Mouse (Mus musculus) thymus, postnatal 36 days (tissue): ENCODE data around the gene Ccdc57.
"Not testable (repeated sequence)": the region's sequence is repeated elsewhere in the genome, so short reads cannot be mapped to it uniquely, and the experiment has no call there.

Source experiments
- DNase-seq, 2 experiments: peaks; one replicate each; pipeline ENCODE4 v3.0.0; 2022; ENCODE audit warnings: mixed read lengths in 2 of 2

The Ccdc57 gene

DNA sequence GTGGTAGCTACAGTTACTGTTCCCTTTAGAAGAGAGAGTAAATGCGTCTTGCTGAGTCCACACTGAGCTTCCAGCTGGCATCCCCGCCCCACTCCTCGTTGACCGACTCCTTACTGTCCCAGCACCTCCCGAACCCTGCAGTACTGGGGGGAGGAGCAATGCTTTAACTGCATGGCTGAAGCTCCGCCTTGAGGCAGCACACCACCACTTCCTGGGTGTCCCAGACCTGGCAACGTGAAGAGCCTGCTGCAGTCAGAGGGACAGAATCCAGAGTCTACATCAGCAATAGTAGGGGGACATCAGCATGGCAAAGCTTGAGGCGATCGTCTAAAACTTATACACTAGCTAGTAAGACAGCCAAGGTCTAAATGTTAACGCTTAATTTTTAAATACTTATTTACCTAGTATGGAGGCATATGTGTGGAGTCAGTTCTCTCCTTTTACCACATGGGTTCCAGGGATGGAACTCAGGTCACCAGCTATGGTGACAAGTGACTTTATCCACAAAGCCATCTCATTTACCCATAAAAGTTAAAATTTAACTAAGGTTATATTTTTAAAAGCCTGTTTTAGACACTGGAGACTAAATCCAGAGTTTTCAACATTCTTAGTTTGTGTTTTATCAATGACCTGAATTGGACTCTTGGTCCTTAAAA is 30.1 kb downstream of the Ccdc57 start:
- DNase-seq: peak in 1 of 2 experiments; percentile 20

DNA sequence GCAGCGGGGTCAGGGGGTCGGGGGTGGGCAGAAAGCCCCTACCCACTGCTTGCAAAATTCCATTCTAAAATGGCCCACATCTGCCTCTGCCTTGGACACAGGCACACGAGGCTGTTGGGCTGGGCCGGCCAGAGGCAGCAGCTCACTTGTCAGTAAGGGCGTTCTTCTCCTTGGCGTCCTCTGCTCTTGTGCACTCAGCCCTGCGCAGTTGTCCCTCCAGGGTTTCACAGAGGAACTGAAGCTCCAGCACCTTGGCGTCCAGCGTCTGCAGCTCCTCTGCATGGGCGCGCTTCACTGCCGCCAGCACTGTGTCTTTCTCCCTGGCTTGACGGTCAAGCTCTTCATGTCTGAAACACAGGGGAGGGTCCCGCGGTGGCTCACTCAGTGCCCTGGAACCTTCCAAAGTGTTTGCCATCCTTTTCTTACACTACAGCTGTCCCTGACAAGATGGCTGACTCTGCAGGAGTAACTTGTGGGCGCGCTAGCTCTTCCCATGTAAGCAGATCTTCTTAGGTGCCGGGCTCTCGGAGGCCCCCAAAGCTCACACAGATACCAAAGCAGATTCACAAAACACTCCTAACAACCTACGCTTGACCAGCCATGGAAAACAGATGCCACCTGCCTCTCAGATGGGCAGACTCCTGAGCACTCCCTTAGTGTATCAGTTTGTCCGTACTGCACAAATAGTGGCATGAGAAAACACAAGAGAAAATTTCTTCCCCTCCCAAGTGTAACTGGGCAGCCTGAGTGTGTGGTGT is 30.8 kb downstream of the Ccdc57 start:
- DNase-seq: no peak

DNA sequence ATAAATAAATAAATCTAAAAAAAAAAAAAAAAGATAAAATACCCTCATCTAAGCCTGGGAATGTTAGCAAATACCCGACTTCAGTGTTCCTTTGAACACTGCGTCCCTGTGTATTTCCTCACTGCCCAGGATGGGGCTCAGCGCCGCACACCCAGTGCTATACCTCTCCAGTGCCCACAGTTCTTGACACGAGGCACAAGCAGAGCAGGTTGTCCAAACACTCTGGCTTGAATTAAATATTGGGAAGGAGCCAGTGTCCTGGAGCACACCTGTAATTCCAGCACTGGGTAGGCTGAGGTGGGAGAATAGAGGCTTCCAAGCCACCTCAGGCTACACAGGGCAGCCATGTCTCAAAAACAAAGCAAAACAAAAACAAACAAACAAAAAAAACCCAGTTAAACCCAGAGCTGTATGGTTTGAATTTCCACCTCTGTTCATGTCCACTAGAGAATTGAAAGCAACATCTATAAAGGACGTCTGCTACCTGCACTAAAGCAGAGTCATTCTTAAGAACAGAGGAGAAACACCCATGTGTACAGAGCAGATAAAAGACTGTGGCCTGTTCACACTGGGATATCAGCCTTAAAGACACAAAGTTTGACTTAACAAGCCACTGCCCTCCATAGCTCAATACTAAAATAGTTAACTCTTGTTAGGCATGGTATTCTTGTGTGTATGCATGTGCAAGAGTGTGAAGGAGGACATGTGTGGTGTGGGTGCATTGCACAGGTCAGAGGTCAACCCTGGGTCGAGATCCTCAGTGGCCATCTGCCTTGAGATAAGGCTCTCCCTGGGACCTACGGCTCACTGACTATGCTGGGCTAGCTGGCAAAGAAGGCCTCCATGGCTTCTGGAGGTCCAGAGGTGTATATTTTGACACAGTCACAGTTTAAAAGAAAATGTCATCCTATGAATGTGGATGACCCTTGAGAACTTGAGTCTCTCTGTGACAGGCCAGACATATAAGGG is 32.1 kb downstream of the Ccdc57 start:
- no peak for DNase-seq

GRCm38 (mm10) chr11:120898114-120898548 is 34.5 kb downstream of the Ccdc57 start:
- no peak for DNase-seq

GRCm38 (mm10) chr11:120895441-120895840 is 37.2 kb downstream of the Ccdc57 start:
- no peak for DNase-seq

DNA sequence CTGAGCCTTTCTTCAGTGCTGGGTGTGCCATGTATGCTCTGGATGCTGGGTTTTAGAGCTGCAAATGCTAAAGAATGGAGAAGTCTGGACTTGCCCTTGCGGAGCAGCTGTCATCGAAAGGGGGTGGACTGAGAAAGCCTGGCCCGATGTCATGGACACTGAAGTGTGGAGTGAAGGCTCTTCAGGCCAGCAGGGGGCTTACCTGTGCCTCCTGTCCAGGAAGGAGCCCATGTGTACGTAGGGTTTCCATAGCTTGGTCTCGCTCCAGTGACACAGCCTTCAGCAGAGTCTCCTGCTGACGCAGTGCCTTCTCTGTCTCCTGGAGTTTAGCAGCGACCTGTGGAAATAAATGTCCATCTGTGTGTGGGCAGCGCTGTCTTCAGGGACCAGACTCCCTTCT is 38.3 kb downstream of the Ccdc57 start:
- no peak for DNase-seq

- no peak for DNase-seq
Measured at GRCm38 (mm10) chr11:120889216-120889615, 43.5 kb downstream of the Ccdc57 start.

- peak; percentile 12 to 33 for DNase-seq
Measured at GRCm38 (mm10) chr11:120888718-120889117, 44.0 kb downstream of the Ccdc57 start.

GRCm38 (mm10) chr11:120887502-120887901 is 45.2 kb downstream of the Ccdc57 start:
- DNase-seq: no peak

DNA sequence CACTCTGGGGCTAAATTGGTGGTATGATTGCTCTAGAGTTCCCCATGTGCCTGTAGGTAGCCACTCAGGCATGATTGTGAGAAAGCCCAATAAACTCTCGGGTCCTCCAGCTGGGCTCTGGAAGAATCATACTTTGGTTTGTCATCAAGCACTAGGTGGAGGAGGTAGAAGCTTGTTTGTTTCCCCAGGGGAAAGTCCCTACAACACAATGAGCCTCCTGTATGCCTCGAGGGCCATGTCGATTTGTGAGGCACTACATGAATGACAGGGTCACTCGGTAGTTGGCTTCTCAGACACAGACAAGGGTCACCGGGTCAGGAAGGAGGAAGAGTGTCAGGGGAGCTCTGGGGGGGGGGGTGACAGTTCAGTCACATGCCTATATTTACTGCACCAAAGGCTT is 46.2 kb downstream of the Ccdc57 start:
- DNase-seq: no peak

- no peak for DNase-seq
Measured at GRCm38 (mm10) chr11:120883601-120884000, 49.1 kb downstream of the Ccdc57 start.

GRCm38 (mm10) chr11:120882931-120883330 is 49.7 kb downstream of the Ccdc57 start:
- no peak for DNase-seq

DNA sequence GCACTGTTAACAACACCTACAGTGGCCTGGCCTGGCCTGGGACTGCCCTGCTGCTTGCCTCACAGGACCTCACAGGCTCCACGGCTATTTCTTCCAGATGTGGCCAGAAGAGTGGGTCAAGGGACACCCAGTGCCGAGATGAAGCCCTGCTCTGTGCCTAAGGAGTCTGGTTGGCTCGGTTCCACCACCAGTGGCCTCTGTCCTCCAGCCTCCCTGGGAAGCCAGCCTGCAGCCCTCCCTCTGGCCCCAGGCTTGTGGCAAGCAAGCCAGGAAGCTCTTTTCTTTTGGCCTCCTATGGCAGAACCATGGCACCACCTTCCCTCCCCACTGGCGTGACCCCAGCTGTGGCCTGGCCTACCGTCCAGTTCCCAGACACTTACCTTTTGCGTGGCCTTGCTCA is 59.5 kb downstream of the Ccdc57 start:
- no peak for DNase-seq

DNA sequence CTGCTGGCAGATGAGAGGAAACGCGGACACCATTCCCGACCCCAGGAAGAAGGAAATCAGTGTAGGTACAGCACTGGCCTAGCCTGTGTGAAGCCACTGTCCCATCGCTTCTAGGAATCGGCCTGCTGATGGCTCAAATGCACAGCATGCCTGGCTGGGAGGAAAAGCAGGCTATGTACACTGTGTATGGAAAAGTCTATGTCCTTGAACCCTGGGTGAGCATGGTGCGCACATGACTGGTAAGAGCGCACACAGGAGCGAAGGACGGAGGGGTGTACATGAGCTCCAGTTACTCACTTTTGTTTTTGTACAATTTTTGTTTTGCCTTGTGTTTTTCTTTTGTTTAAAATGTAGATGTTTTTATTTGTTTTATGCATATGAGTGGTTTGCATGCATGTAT is 61.2 kb downstream of the Ccdc57 start:
- no peak for DNase-seq

DNA sequence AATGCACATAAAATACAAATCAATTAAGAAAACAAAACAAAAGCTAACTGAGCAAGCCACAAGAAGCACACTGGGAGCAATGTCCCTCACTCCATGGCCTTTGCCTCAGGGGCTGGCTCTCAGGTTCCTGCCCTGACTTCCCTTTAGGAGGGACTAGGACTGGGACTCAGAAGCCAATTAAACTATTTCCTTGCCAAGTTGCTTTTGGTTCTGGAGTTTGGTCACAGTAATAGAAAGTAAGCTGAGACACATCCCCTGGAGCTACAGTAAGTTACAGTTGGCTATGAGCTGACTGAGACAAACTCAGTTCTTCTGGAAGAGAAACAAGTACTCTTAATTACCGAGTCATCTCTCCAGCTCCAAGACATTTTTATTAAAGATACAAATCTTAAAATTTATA is 66.9 kb downstream of the Ccdc57 start:
- no peak for DNase-seq

DNA sequence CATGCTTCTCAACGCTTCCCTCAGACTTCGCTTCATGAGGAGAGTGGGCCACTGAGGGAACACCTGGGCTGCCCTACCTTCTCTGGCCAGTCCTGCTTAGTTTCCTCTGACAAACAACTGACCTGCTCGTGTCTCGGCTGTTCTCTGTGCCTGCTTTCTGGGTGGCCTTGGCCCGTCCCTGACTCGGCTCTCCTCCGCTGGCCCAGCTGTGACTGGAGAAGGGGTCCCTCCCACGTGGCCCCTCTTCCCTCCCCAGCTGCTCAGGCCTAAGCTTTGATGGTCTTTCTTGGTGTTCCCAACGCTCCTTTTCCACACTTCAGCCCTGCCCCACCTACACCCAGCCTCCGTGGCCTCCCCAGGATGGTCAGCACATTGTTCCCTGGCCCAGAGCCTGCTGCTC is 69.9 kb downstream of the Ccdc57 start:
- DNase-seq: no peak

DNA sequence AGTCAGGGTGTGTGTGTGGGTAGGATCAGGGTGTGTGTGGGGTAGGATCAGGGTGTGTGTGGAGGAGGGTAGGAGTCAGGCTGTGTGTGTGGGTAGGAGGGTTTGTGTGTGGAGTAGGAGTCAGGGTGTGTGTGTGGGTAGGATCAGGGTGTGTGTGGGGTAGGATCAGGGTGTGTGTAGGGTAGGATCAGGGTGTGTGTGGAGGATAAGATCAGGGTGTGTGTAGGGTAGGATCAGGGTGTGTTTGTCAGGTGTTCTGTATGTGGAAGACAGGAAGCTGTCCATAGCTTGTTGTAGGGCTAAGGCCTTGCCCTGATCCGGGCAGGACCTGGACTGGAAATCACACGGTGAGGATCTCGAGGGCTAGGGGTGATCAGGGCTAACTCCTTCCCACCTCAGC is 76.7 kb downstream of the Ccdc57 start:
- not testable (repeated sequence) for DNase-seq

GRCm38 (mm10) chr11:120853788-120854187 is 78.9 kb downstream of the Ccdc57 start:
- DNase-seq: no peak

DNA sequence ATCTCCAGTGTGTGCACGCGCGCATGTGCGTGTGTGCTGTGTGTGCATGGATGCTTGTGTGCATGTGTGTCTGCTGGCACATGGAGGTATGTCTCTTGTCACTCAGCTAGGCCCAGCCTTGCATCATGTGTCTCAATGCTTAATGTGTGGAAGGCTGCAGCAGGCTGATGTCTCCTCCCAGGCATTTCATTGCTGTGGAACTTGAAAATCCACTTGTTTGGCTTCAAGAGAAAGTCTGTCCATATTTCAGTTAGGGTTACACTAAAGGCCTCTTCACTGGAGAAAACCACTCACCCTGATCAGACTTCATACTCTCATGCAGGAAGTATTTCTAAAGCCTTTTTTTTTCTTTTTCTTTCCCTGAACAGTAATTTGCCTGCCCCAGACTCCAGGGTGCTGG is 79.5 kb downstream of the Ccdc57 start:
- DNase-seq: no peak

DNA sequence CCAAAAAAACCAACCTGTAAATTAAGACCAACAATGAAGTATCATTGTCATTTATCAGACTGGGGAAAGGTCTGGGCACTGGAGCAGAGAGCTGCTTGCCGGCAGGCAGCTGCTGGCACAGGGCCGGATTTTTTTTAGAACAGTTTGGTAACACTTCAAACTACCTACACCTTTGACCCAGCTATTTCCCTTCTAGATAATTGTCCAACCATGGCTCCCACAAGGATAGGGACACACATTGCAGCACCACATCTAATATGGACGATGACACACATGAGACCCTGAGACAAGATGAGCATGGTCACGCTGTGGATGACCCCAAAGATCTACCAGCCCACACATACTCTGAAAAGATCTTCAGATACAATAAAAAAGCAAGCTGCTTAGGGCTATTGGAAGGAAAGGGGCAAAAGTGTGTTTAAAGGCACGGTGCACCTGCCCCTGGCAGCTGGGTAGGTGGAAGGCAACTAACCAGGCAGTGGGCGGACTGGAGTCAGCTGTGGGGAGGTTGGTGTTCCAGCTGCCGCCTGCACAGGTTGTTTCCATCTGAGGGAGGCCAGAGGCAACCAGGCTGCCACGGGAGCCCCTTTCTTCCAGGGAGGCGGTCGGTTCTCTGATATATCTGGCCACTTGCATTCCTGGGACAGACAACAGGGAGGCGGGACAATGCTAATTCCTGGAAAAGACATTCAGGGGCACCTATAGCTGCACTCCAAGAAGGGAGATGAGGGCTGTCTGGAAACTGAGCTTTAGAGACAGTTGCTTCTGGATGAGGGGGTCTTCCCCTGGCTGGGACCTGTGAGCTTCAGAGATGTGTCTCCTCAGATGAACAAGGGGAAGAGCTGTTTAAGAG is 80.4 kb downstream of the Ccdc57 start:
- peak in 1 of 2 experiments; percentile 20 for DNase-seq

GRCm38 (mm10) chr11:120851582-120851981 is 81.1 kb downstream of the Ccdc57 start:
- DNase-seq: no peak

DNA sequence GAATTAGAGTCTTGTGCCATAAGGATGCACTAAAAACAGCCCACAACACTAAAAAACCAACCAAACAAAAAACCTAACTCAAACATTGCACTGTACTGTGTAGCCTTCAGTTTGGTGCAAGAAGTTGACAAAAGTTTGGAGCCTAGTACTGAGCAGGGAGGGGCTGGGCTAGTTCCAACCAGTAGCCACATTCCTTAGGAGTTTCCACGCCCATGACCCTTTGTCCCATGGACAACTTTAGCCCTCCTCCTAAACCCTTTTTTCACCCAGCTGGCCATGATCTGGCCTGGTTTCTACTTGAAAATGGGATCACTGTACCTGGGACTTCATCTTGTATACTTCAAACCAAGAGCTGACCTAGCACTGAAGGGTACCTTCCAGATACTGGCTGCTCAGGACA is 81.5 kb downstream of the Ccdc57 start:
- no peak for DNase-seq
